Mouse (Mus musculus): ENCODE results near the gene Cryba1. TPM values are rescaled to one million over a fixed set of nuclear protein-coding genes. Genes with fewer than 3 reads are reported as not detected.

Cryba1 gene
- polyA plus RNA-seq (2015; fragmentation: Nextera tagmentation; extraction: Ambion mirVana) = not detected in 2 replicates

GRCm38 (mm10) chr11:77725183-77725582 lies at the start of gene Cryba1:
TSS of gene Cryba1 (minus strand) at chr11:77725283.
- Histone ChIP-seq H3K9ac (no peak within 1 kb of the TSS), H3K4me3 (no peak within 1 kb of the TSS), H3K4me1 (no peaks in the 10 kb centered on the region), H3K27me3 (no peaks in the 10 kb centered on the region), H3K4me2 (replicated peaks) (no peak within 1 kb of the TSS), H3K36me3 (no peaks in the 10 kb centered on the region), H3K27ac (no peak within 1 kb of the TSS), H3K9me3 (no peaks in the 10 kb centered on the region)
- WGBS = 51% methylated on average over 7 of the region's 7 CpGs
- ATAC-seq (ENCODE audit: low FRiP score, low read depth) = no peak

DNA sequence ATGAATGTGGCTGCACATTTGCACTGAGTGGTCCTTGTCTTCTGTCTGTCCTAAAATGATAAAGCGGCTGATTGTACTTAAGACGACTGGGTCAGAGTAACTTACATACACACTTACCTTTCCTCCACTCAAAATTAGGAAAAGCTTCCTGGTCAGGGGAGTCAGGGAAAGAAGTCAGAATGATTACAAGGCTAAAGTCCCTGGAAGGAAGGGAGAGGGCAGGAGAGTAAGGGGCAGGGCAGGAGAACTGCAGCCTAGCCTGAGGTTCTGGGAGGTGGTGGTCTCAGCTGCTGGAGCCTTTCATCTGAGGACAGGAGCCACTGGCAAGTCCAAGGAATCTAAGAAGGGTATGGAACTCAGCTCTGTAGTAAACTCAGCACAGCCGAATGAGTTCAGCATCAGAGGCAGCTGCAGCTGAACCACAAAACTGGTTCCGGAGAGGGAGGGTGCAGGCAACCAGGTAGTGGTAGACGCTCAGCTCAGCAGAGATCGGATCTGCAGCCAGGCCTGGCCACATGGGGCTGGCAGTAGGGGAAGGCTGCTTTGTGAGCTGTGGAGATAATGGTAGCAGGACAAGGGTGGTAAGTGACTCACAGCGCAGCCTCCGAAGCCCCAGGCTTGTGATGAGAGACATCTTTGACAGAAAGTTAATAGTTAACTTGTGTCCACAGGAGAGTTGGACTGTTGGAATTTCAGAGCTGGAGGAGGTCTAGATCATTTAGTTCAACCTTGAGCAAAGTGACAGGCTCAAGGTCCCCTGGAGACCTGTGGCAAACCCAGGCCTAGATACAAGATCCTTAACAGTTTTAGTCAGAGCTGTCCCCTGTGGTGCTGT lies 47.0 kb upstream of the Cryba1 start:
- no peak overlapping the region for H3K4me2 ChIP-seq (replicated peaks)
- peak overlapping the region; percentile 28; the same call in 1 of the 2 replicates for H3K27ac ChIP-seq
- peaks cover 19% of the 10 kb centered on the region for H3K4me1 ChIP-seq
- H3K4me3 ChIP-seq = no peak overlapping the region
- H3K27me3 ChIP-seq = no peaks in the 10 kb centered on the region
- ATAC-seq (ENCODE audit: low FRiP score, low read depth) = no peak
- 70% methylated on average over 8 of the region's 8 CpGs for WGBS
- H3K9me3 ChIP-seq = no peaks in the 10 kb centered on the region
- H3K9ac ChIP-seq = 0 out of 2 replicates have a peak overlapping the region, but pooled peaks have one; percentile 26
- H3K36me3 ChIP-seq = peaks cover 2% of the 10 kb centered on the region

DNA sequence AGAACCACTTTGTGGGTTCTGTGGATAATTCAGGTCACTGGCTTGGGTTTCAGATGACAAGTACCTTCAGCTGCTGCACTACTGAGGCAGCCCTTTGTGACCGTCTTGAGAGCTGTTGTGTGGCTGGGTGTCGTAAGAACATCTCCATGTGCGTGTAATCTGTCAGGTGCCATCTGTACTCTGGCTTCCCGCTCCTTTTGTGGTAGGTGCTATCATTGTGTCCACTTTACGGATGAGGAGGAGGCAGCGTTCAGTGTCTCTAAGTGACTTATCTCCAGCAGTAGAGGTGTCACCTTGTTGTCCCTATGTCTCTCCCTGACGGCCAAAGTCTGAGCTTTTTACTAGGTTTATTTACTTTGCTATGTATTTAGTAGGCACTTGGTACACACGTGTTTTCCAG lies 45.3 kb upstream of the Cryba1 start:
- Histone ChIP-seq H3K9ac (no peak overlapping the region), H3K4me1 (peaks cover 28% of the 10 kb centered on the region), H3K27me3 (no peaks in the 10 kb centered on the region), H3K27ac (no peak overlapping the region), H3K4me3 (no peak overlapping the region), H3K9me3 (no peaks in the 10 kb centered on the region), H3K4me2 (replicated peaks) (no peak overlapping the region), H3K36me3 (no peaks in the 10 kb centered on the region)
- WGBS = 78% methylated on average over 8 of the region's 8 CpGs
- no peak for ATAC-seq (ENCODE audit: low FRiP score, low read depth)

GRCm38 (mm10) chr11:77769496-77769895 lies 44.4 kb upstream of the Cryba1 start:
- Histone ChIP-seq H3K9me3 (no peaks in the 10 kb centered on the region), H3K4me2 (replicated peaks) (no peak overlapping the region), H3K27ac (no peak overlapping the region), H3K27me3 (no peaks in the 10 kb centered on the region), H3K36me3 (no peaks in the 10 kb centered on the region), H3K4me1 (peaks cover 36% of the 10 kb centered on the region), H3K4me3 (no peak overlapping the region), H3K9ac (no peak overlapping the region)
- 77% methylated on average over 4 of the region's 4 CpGs for WGBS
- ATAC-seq (ENCODE audit: low FRiP score, low read depth) = no peak

- H3K36me3 ChIP-seq = no peaks in the 10 kb centered on the region
- peak overlapping the region; percentile 38 for H3K4me3 ChIP-seq
- 4% methylated on average over 35 of the region's 35 CpGs for WGBS
- H3K27ac ChIP-seq = peak overlapping the region; percentile 48; the same call in 1 of the 2 replicates
- H3K9me3 ChIP-seq = no peaks in the 10 kb centered on the region
- H3K4me2 ChIP-seq (replicated peaks) = peak overlapping the region; percentile 92
- H3K27me3 ChIP-seq = no peaks in the 10 kb centered on the region
- peaks cover 41% of the 10 kb centered on the region for H3K4me1 ChIP-seq
- peak; percentile 43; the same call in 1 of the 2 replicates for ATAC-seq (ENCODE audit: low FRiP score, low read depth)
- H3K9ac ChIP-seq = peak overlapping the region; percentile 67
These were observed 41.4 kb upstream of the Cryba1 start for GRCm38 (mm10) chr11:77766351-77767001.

DNA sequence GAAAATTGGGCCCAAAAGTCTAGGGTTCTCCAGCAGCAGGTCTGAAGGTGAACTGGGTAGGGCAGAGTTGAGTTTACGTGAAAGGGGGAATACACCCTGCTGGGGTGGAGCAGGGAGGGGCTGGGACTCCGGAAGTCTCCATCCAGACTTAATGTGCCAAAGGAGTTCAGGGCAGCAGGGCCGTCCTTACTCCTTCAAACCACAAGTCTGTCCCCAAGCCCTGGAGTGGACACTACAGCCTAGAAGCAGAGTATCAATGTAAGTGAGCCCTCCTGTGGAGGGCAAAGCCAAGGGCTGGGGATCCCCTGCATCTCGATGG lies 40.3 kb upstream of the Cryba1 start:
- Histone ChIP-seq H3K9me3 (no peaks in the 10 kb centered on the region), H3K4me2 (replicated peaks) (peak overlapping the region; percentile 92), H3K27ac (no peak overlapping the region), H3K4me3 (0 out of 2 replicates have a peak overlapping the region, but pooled peaks have one; percentile 87), H3K9ac (no peak overlapping the region), H3K36me3 (no peaks in the 10 kb centered on the region), H3K27me3 (no peaks in the 10 kb centered on the region), H3K4me1 (peaks cover 41% of the 10 kb centered on the region)
- WGBS = 40% methylated on average over 4 of the region's 4 CpGs
- ATAC-seq (ENCODE audit: low FRiP score, low read depth) = no peak

DNA sequence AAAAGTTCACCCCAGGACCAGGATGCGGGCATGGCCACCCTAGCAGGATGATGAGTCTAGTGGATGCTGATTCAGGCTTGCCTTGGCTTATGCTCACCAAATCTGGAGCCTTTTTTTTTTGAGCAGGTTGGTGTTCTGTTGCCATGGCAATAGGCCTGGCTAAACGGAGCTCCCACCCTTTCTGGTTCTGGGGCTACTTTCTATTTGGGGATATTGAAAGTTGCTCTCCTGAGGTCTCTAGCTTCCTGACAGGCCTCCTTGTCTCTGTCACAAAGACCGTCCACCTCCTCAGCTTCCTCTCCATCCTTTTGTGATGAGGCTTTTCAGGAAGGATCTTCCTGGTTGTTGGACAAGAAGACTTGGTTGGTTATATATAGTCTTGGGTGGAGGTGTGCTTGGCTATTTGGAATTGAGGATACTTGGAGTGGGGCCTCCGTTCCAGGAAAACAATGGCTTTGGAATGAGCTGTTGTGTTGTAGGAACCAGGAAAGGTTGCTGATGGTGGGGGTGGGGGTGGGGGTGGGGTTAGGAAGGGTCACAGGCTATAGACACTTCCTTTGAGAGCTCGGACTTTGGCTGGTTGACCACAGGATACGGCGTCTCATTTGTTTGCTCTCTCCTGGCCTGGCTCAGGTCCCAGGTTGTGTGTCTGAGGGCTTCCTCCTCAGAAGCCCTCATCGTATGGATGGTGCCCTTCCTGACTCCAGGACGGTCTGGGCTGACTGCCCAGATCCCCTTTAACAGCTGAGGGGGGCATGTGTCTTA lies 39.8 kb upstream of the Cryba1 start:
- Histone ChIP-seq H3K27ac (no peak overlapping the region), H3K36me3 (no peaks in the 10 kb centered on the region), H3K4me1 (peaks cover 41% of the 10 kb centered on the region), H3K27me3 (no peaks in the 10 kb centered on the region), H3K4me2 (replicated peaks) (peak overlapping the region; percentile 92), H3K4me3 (peak overlapping the region; percentile 87), H3K9ac (no peak overlapping the region), H3K9me3 (no peaks in the 10 kb centered on the region)
- no peak for ATAC-seq (ENCODE audit: low FRiP score, low read depth)
- WGBS = 58% methylated on average over 9 of the region's 9 CpGs

GRCm38 (mm10) chr11:77763673-77764340 lies 38.7 kb upstream of the Cryba1 start:
- Histone ChIP-seq H3K4me2 (replicated peaks) (peak overlapping the region; percentile 92), H3K27me3 (no peaks in the 10 kb centered on the region), H3K9ac (peak overlapping the region; percentile 92), H3K36me3 (no peaks in the 10 kb centered on the region), H3K4me1 (peaks cover 41% of the 10 kb centered on the region), H3K4me3 (peak overlapping the region; percentile 87), H3K27ac (peak overlapping the region; percentile 87), H3K9me3 (no peaks in the 10 kb centered on the region)
- 5% methylated on average over 26 of the region's 26 CpGs for WGBS
- ATAC-seq (ENCODE audit: low FRiP score, low read depth) = peak; percentile 39

GRCm38 (mm10) chr11:77762783-77763672 lies 37.9 kb upstream of the Cryba1 start, which contains the start of gene Myo18a:
TSS of gene Myo18a (plus strand) at chr11:77763246.
- Histone ChIP-seq H3K27ac (peak within 1 kb of the TSS; percentile 87), H3K4me3 (peak within 1 kb of the TSS; percentile 87), H3K4me2 (replicated peaks) (peak within 1 kb of the TSS; percentile 92), H3K9me3 (no peaks in the 10 kb centered on the region), H3K4me1 (peaks cover 41% of the 10 kb centered on the region), H3K27me3 (no peaks in the 10 kb centered on the region), H3K9ac (peak within 1 kb of the TSS; percentile 92), H3K36me3 (no peaks in the 10 kb centered on the region)
- peak; percentile 83 for ATAC-seq (ENCODE audit: low FRiP score, low read depth)
- WGBS = 2% methylated on average over 69 of the region's 79 CpGs

GRCm38 (mm10) chr11:77760031-77760430 lies 34.9 kb upstream of the Cryba1 start:
- Histone ChIP-seq H3K27me3 (no peaks in the 10 kb centered on the region), H3K36me3 (no peaks in the 10 kb centered on the region), H3K27ac (no peak overlapping the region), H3K4me3 (no peak overlapping the region), H3K4me2 (replicated peaks) (no peak overlapping the region), H3K9me3 (no peaks in the 10 kb centered on the region), H3K9ac (no peak overlapping the region), H3K4me1 (peaks cover 20% of the 10 kb centered on the region)
- WGBS = 80% methylated on average over 4 of the region's 4 CpGs
- no peak for ATAC-seq (ENCODE audit: low FRiP score, low read depth)

DNA sequence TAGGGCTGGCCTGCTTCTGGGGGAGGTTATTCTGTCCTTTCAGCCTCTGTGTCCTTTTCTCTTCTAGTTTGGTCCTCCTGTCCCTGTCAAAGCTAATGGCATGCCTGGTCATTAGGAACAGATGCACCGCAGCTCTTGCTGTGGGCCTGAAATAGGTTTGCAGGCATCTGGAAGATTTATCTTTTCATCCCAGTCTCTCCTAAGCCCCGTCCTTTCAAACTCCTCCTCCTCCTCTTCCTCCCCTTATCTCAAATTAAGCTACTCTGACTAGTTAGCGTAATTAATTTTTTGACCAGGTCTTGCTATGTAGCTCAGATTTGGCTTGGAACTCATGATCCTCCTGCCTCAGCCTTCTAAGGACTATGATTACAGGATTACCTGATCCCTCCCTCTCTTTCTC lies 28.4 kb upstream of the Cryba1 start:
- Histone ChIP-seq H3K9me3 (no peaks in the 10 kb centered on the region), H3K9ac (no peak overlapping the region), H3K4me3 (no peak overlapping the region), H3K27me3 (no peaks in the 10 kb centered on the region), H3K4me1 (no peaks in the 10 kb centered on the region), H3K4me2 (replicated peaks) (no peak overlapping the region), H3K36me3 (no peaks in the 10 kb centered on the region), H3K27ac (no peak overlapping the region)
- WGBS = 56% methylated on average over 3 of the region's 3 CpGs
- no peak for ATAC-seq (ENCODE audit: low FRiP score, low read depth)
